Mouse (Mus musculus): ENCODE measurements around the gene Ccr2.
"Not testable (repeated sequence)": the region's sequence is repeated elsewhere in the genome, so short reads cannot be mapped to it uniquely, and the experiment has no call there.

Ccr2 gene

GRCm38 (mm10) chr9:124121387-124122184 lies 19.8 kb downstream of the Ccr2 start, which contains the start of gene Ccr5:
Gene Ccr5 (plus strand): TSS chr9:124121543.
- peak; percentile 30 to 45 for DNase-seq

GRCm38 (mm10) chr9:124125576-124125975 lies 23.8 kb downstream of the Ccr2 start:
- no peak for DNase-seq

- no peak for DNase-seq
Observed at GRCm38 (mm10) chr9:124126373-124126772, 24.6 kb downstream of the Ccr2 start.

- DNase-seq: no peak
Observed at GRCm38 (mm10) chr9:124127412-124127811, 25.7 kb downstream of the Ccr2 start.

GRCm38 (mm10) chr9:124128379-124128778 lies 26.6 kb downstream of the Ccr2 start:
- DNase-seq: peak; percentile 67 to 73

- not testable (repeated sequence) for DNase-seq
Observed at GRCm38 (mm10) chr9:124132899-124133298, 31.1 kb downstream of the Ccr2 start.

GRCm38 (mm10) chr9:124134919-124135318 lies 33.2 kb downstream of the Ccr2 start:
- not testable (repeated sequence) for DNase-seq

- no peak for DNase-seq
Observed at GRCm38 (mm10) chr9:124137619-124138018, 35.9 kb downstream of the Ccr2 start.

GRCm38 (mm10) chr9:124138055-124138775 lies 36.5 kb downstream of the Ccr2 start:
- no peak for DNase-seq

- DNase-seq: peak; percentile 25 to 40
Observed at GRCm38 (mm10) chr9:124143678-124144077, 41.9 kb downstream of the Ccr2 start.

GRCm38 (mm10) chr9:124146307-124146706 lies 44.6 kb downstream of the Ccr2 start:
- DNase-seq: no peak

Measured in B cell, adult 2 months (primary cell).